Mouse (Mus musculus) bone marrow macrophage, adult 2 months (primary cell): ENCODE data around the gene Frmd4b.

ENCODE experiments used
- CTCF ChIP-seq: IDR thresholded peaks from 2 replicates; pipeline ENCODE4 v1.5.1; 2012; ENCODE audit warnings: low read depth, mild to moderate bottlenecking, low read length, moderate library complexity
- POLR2A ChIP-seq: IDR thresholded peaks from 2 replicates; pipeline ENCODE4 v1.6.1; 2012; ENCODE audit warnings: mild to moderate bottlenecking, low read depth, low read length, borderline replicate concordance

- no peak for TF ChIP-seq CTCF
- TF ChIP-seq POLR2A = no peak
Observed at GRCm38 (mm10) chr6:97553431-97553830, 63.9 kb downstream of the Frmd4b start.
